Mouse (Mus musculus): Measurements from ENCODE around the gene Bptf.

DNA sequence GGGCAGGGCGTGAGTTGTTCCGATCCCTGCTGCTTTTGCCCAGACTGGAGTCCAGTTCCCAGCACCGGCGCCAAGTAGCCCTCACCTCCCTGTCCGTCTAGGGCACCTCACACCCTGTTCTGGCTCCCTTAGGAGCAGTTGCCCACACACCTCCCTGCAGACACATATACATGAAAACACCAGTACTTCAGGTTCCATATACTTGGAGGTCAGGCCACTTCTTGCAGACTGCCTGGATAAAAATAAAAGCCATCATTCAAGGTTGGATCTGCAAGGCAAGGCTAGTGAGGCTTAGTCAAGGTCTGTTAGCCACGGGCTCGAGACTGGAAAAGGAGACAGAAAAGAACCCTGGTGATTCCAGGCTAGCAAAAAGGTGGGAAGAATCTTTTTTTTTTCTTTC is 100.3 kb downstream of the Bptf start:
- TF ChIP-seq POLR2A (IDR thresholded peaks at IDR 0.05; ENCODE audit: insufficient read length, low read depth) (no peak), MAX (IDR thresholded peaks at IDR 0.05; ENCODE audit: low read depth) (no peak)

Measured in myocyte (in vitro differentiated cells).